Mouse (Mus musculus) thymus, postnatal 36 days (tissue): ENCODE results near the gene Krtap19-9b.

ENCODE experiments used
- DNase-seq, 2 experiments: peaks; one replicate each; pipeline ENCODE4 v3.0.0; 2022; ENCODE audit warnings: mixed read lengths in 2 of 2

Gene Krtap19-9b

DNA sequence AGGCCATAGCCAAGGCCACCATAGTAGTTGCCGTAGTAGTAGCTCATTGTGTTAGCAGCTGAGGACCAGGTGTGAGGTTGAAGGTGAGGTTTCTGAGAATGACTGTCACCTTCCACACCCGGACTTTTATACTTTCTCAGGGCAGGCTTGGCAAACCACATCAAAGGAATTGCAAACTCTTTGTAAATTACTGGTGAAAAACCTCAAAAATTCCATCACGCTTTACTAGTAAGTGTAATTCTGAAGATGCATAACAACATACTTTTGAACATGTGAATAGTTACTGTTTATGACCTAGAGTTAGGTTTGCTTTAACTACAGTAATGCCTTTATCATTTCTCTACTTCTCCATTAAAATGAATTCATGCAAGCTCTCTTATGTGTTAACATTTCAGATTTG is at the start of gene Krtap19-9b:
Krtap19-9b (minus strand) TSS at position 101 of the 400 bp plus-strand sequence.
- DNase-seq: no peak

DNA sequence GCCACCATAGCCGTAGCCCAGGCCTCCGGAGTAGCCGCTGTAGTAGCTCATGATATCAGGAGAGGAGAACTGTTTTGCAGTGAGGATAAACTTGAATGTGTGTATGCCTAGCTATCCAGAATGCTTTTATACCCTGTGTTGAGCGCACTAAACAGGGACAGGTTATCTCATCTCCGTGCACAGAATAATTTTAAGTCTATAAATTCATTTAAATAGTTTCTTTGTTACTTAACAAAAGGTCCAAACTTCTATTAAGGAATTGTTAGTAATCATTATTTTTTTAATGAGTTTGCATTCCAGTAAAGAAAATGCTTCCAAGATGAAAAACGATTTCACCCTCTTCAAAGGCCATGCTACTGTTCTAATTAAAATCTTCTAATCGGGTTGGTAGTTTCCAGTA is 30.7 kb upstream of the Krtap19-9b start, which contains the start of gene Krtap16-3:
Krtap16-3 (minus strand) TSS at position 101 of the 400 bp plus-strand sequence.
- no peak for DNase-seq

DNA sequence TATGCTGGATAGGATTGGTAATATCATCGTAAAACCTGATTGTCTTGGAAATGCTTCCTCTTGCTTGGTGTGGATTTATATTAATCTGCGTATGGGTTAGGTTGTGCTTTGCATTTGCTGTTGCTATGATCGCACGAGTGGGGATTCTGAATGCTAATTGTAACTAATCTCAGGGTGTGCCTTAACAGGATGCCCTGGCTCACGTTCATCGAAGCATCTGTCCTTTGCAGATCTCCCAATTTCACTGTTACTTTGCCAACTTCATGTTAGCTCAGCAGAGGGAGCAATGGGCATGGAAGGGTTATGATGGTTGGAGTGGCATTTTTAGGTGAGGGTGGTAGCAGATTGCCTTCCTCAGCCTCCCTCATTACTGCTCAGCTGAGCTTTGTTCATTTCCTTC is 9.0 kb upstream of the Krtap19-9b start:
- DNase-seq: no peak

DNA sequence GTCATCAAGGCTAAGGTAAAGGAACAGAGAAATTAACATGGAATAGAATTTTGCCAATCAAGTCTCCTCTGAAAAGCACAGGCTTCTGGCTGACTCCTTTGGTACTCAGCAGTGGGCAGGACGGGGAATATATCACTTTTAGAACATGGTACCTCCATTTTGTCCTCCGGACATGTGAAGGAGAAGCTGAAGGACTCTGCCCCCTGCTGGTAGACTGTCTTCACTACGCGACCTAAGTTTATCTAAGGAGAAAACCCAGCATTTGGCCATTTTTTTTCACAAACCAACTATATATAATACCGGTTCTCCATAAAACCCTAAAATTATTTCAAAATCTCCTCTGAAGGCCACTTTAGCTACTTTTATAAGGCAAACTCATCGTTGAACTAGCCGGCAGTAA is 6.2 kb upstream of the Krtap19-9b start:
- DNase-seq: no peak

DNA sequence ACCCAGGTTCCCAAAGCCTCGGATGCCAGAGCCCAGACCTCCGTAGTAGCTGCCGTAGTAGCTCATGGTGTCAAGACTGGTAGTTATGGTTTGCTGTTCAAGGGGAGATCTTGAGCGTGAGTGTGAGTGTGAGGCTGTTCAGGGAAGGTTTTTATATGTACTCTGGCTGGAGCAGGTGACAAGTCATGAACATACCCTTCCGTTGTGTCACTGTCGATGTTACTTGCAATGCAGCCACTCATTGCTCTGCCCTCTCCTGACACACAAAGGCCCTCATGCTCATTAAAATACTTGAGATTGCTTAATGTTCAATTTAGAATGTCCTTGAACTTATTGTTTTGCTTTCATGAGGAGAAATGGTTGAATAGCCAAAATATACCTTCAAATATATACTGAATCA is 35.7 kb downstream of the Krtap19-9b start, which contains the start of gene Krtap19-5:
Krtap19-5 (minus strand) TSS at position 101 of the 400 bp plus-strand sequence.
- DNase-seq: no peak

DNA sequence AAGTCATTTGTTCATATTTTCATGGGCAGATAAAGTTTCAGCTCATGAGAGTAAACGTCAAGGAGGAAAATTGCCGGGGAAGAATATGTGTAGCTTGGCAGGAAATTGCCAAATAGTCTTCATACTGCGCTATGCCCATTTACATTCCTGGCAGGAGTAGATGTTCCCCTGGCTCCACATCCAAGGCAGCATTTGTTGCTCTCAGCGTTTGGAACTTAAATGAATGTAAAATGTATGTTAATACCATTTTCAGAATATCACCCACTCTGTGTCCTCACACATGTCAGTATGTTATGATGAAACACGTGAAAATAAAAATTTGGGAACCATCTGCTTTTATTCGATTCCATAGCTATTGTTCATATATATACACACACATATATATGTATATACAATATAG is 45.2 kb downstream of the Krtap19-9b start:
- no peak for DNase-seq

DNA sequence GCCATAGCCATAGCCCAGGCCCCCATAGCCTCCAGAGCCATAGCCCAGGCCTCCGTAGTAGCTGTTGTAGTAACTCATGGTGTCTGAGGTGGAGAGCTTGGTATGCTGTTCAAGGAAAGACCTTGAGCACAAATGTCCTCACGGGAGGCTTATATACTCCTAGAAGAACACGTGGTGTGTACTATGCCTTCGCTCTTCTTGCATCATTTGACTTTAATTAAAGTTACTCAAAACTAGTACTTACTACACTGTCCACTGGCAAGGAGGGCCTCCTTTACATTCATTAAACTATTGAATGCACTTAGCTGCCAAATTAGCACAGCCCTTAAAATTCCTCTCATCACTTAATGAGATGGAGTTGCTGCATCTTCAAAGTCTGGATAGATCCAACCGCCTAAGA is 47.1 kb downstream of the Krtap19-9b start, which contains the start of gene Krtap19-4:
Krtap19-4 (minus strand) TSS at position 101 of the 400 bp plus-strand sequence.
- DNase-seq: no peak
